Mouse (Mus musculus) forebrain, embryonic 13.5 days (tissue): ENCODE measurements around the gene Slc44a5. TPM values are rescaled to one million over a fixed set of nuclear protein-coding genes. Genes with fewer than 3 reads are reported as not detected.

Experiments used
- ATAC-seq: fragments of 200-750 bp; cut with Nextera tagmentation; 2 replicates; pipeline ENCODE4 v1.8.0; 2017
- H3K27ac ChIP-seq: fragments of 300-500 bp; sonication (generic); 2 replicates; pipeline ENCODE4 v1.5.1; 2015; ENCODE audit warnings: inconsistent platforms, mild to moderate bottlenecking, moderate library complexity
- H3K27me3 ChIP-seq: fragments of 300-500 bp; sonication (generic); 2 replicates; pipeline ENCODE4 v1.6.1; 2015; ENCODE audit warnings: mild to moderate bottlenecking, inconsistent platforms
- H3K36me3 ChIP-seq: fragments of 300-500 bp; sonication (generic); 2 replicates; pipeline ENCODE4 v1.6.1; 2015; ENCODE audit warnings: mild to moderate bottlenecking, inconsistent platforms; ENCODE audit not compliant: poor library complexity, severe bottlenecking
- H3K4me1 ChIP-seq: fragments of 300-500 bp; sonication (generic); 2 replicates; pipeline ENCODE4 v1.6.1; 2015; ENCODE audit warnings: inconsistent platforms
- H3K4me2 ChIP-seq: fragments of 300-500 bp; sonication (generic); 2 replicates; pipeline ENCODE4 v1.6.1; 2015; ENCODE audit warnings: inconsistent platforms, mild to moderate bottlenecking, moderate library complexity
- H3K4me3 ChIP-seq: fragments of 300-500 bp; sonication (generic); 2 replicates; pipeline ENCODE4 v1.5.1; 2015; ENCODE audit warnings: mild to moderate bottlenecking, inconsistent platforms
- H3K9ac ChIP-seq: fragments of 300-500 bp; sonication (generic); 2 replicates; pipeline ENCODE4 v1.6.1; 2015; ENCODE audit warnings: mild to moderate bottlenecking, inconsistent platforms
- H3K9me3 ChIP-seq: fragments of 300-500 bp; sonication (generic); replicated peaks from 2 replicates; pipeline ENCODE4 v1.6.1; 2016; ENCODE audit warnings: inconsistent platforms
- WGBS: fragments of 180-500 bp; shearing (Covaris S2); methylation state at CpG from one replicate; pipeline ENCODE4 v1.1.7; 2015; 5-methylcytosine and 5-hydroxymethylcytosine counted together
- polyA plus RNA-seq: library from polyadenylated mRNA; unstranded; fragments of >200 nt; fragmentation: Nextera tagmentation; extraction: Ambion mirVana; gene quantifications from 2 replicates; pipeline ENCODE4 v1.2.1, GENCODE M21; 2015

Gene Slc44a5
- polyA plus RNA-seq, 1 experiment from 2014 or later, result 6.5 TPM

GRCm38 (mm10) chr3:154297499-154297898 is 324.3 kb downstream of the Slc44a5 start:
- no peak for ATAC-seq
- H3K9ac ChIP-seq, result no peak overlapping the region
- WGBS, result 64% methylated on average over 6 of the region's 6 CpGs

GRCm38 (mm10) chr3:154298490-154298889 is 325.3 kb downstream of the Slc44a5 start:
- Histone ChIP-seq H3K36me3 (no peaks in the 10 kb centered on the region), H3K9ac (no peak overlapping the region), H3K27me3 (no peaks in the 10 kb centered on the region), H3K4me1 (no peaks in the 10 kb centered on the region), H3K4me2 (no peak overlapping the region), H3K9me3 (no peaks in the 10 kb centered on the region), H3K27ac (no peak overlapping the region), H3K4me3 (no peak overlapping the region)
- ATAC-seq, result no peak

More at GRCm38 (mm10) chr3:154297499-154297898, 324.3 kb downstream of the Slc44a5 start:
- no peak overlapping the region for H3K4me3 ChIP-seq
- H3K36me3 ChIP-seq, result no peaks in the 10 kb centered on the region
- H3K4me1 ChIP-seq, result no peaks in the 10 kb centered on the region
- H3K27ac ChIP-seq, result no peak overlapping the region
- no peak overlapping the region for H3K4me2 ChIP-seq
- H3K9me3 ChIP-seq, result no peaks in the 10 kb centered on the region
- no peaks in the 10 kb centered on the region for H3K27me3 ChIP-seq

- 95% methylated on average over 9 of the region's 9 CpGs for WGBS
- Histone ChIP-seq H3K27me3 (no peaks in the 10 kb centered on the region), H3K4me3 (no peak overlapping the region), H3K36me3 (no peaks in the 10 kb centered on the region), H3K27ac (no peak overlapping the region), H3K4me2 (no peak overlapping the region), H3K9me3 (no peaks in the 10 kb centered on the region), H3K9ac (no peak overlapping the region), H3K4me1 (no peaks in the 10 kb centered on the region)
- ATAC-seq, result no peak
These were observed 326.8 kb downstream of the Slc44a5 start for GRCm38 (mm10) chr3:154300006-154300405.

GRCm38 (mm10) chr3:154301102-154301501 is 327.9 kb downstream of the Slc44a5 start:
- no peak overlapping the region for H3K9ac ChIP-seq
- H3K36me3 ChIP-seq, result no peaks in the 10 kb centered on the region
- no peak overlapping the region for H3K27ac ChIP-seq
- H3K4me1 ChIP-seq, result no peaks in the 10 kb centered on the region
- 94% methylated on average over 4 of the region's 4 CpGs for WGBS
- H3K4me3 ChIP-seq, result no peak overlapping the region
- no peak for ATAC-seq
- no peak overlapping the region for H3K4me2 ChIP-seq
- no peaks in the 10 kb centered on the region for H3K9me3 ChIP-seq
- H3K27me3 ChIP-seq, result no peaks in the 10 kb centered on the region

- H3K9me3 ChIP-seq, result no peaks in the 10 kb centered on the region
- H3K4me3 ChIP-seq, result no peak overlapping the region
- no peak overlapping the region for H3K9ac ChIP-seq
- no peaks in the 10 kb centered on the region for H3K4me1 ChIP-seq
- H3K36me3 ChIP-seq, result no peaks in the 10 kb centered on the region
- ATAC-seq, result peak; percentile 41; the same call in 1 of the 2 replicates
- no peaks in the 10 kb centered on the region for H3K27me3 ChIP-seq
- no peak overlapping the region for H3K4me2 ChIP-seq
- WGBS, result 76% methylated on average over 16 of the region's 16 CpGs
- no peak overlapping the region for H3K27ac ChIP-seq
These were observed 332.1 kb downstream of the Slc44a5 start for GRCm38 (mm10) chr3:154305163-154305884.

- no peak; the same call in 1 of the 2 replicates for ATAC-seq
- Histone ChIP-seq H3K4me3 (no peak overlapping the region), H3K9ac (no peak overlapping the region), H3K36me3 (no peaks in the 10 kb centered on the region), H3K9me3 (no peaks in the 10 kb centered on the region), H3K27me3 (peaks cover 20% of the 10 kb centered on the region; the same call in 1 of the 2 replicates), H3K27ac (no peak overlapping the region), H3K4me2 (no peak overlapping the region), H3K4me1 (no peaks in the 10 kb centered on the region)
- 18% methylated on average over 5 of the region's 5 CpGs for WGBS
These were observed 344.5 kb downstream of the Slc44a5 start for GRCm38 (mm10) chr3:154317651-154318248.

Other genes starting within 250 kb of the Slc44a5 start
- 20.7 and 29.0 TPM in 2 replicates for gene St6galnac3, start 248.3 kb upstream of the Slc44a5 start, polyA plus RNA-seq
- gene Asb17, start 129.2 kb upstream of the Slc44a5 start, polyA plus RNA-seq, result not detected in 2 replicates
- gene Msh4, start 67.3 kb upstream of the Slc44a5 start, polyA plus RNA-seq, result 0.13 and 0.14 TPM in 2 replicates
- gene Rabggtb, start 60.4 kb upstream of the Slc44a5 start, polyA plus RNA-seq, result 47.0 and 48.6 TPM in 2 replicates
- 37.1 and 37.9 TPM in 2 replicates for gene Acadm, start 28.8 kb upstream of the Slc44a5 start, polyA plus RNA-seq